14 mouse cellular contexts compared by ENCODE assay signal in the genomic region with DNA sequence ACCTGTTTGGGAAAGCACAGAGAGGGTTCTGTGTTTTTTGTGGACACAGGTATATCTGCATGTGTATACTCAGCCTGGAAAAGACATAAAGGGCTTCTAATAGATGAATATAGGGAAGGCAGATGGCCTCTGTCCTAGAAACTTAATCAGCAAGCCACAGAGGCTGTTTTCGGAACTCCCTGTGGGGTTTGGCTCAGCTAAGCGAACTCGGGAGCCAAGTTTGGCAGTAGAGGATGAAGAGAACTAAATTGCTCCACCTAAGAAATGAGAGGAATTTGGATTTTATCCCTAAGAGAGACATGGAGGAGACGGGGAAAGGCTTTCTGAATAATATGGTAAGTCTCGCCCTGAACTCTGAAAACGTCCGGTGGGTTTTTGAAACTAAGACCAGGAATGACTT. TPM values are rescaled to one million over a fixed set of nuclear protein-coding genes. Genes with fewer than 3 reads are reported as not detected.
A peak's percentile ranks its signal among the peaks of the same experiment; 100 is the strongest.
DNase-seq lines count a peak whose midpoint lies in the region; ATAC-seq and TF ChIP-seq lines count a peak whose summit lies in the region.
"Had no signal": no experiment of that assay in that cellular context is flagged by ENCODE, and none has a peak within 500 bp of the region (broad histone marks: within the 10 kb centered on the region; RNA-seq: fewer than 3 reads in every experiment).

No protein-coding gene starts in this region.

- H3K4me1 ChIP-seq in hindbrain, postnatal 0 days (ENCODE audit: insufficient read depth, low read length), result 0 out of 2 replicates have a peak, but pooled peaks cover 5% of the 10 kb centered on the region
- peaks cover 20% of the 10 kb centered on the region for H3K4me1 ChIP-seq in hindbrain, embryonic 10.5 days (replicated peaks)
- H3K4me1 ChIP-seq: liver, embryonic 13.5 days had no signal

- no peak for TF ChIP-seq CTCF in hindbrain, postnatal 0 days (IDR thresholded peaks at IDR 0.05; ENCODE audit: low read depth)
- TF ChIP-seq CTCF in brain, embryonic 14.5 days (IDR thresholded peaks at IDR 0.05; ENCODE audit: borderline replicate concordance, extremely low read depth, insufficient read depth, insufficient read length), result no peak

- DNase-seq in hindbrain, postnatal 0 days (ENCODE audit: low spot score), result peak; percentile 47
- no peak for DNase-seq in hindbrain, embryonic 10.5 days (ENCODE audit: low spot score)
- DNase-seq in brain, embryonic 14.5 days (ENCODE audit: low read depth), result peak; percentile 33
- DNase-seq in cerebellum, postnatal 25 days, result peak; percentile 85 to 86
- peak; percentile 30 for DNase-seq in heart, postnatal 4 days
- DNase-seq in spleen, postnatal 36 days (ENCODE audit: low spot score in 2 of 2), result no peak
- DNase-seq in ovary, adult 18-20 months (ENCODE audit: low spot score), result no peak
- DNase-seq: adrenal gland, adult 8-10 months; kidney, postnatal 36 days; liver, embryonic 13.5 days had no signal

- no peak overlapping the region for H3K27ac ChIP-seq in hindbrain, postnatal 0 days
- H3K27ac ChIP-seq in hindbrain, embryonic 10.5 days, result no peak overlapping the region
- H3K27ac ChIP-seq: hindbrain, embryonic 15.5 days; liver, embryonic 13.5 days had no signal

- H3K4me3 ChIP-seq in hindbrain, postnatal 0 days (ENCODE audit: low read length), result no peak overlapping the region
- H3K4me3 ChIP-seq in hindbrain, embryonic 10.5 days, result no peak overlapping the region
- H3K4me3 ChIP-seq: erythroblast, embryonic 14.5 days; hindbrain, embryonic 15.5 days; liver, embryonic 13.5 days had no signal

- no peaks in the 10 kb centered on the region for H3K9me3 ChIP-seq in hindbrain, postnatal 0 days (ENCODE audit: low read length)
- H3K9me3 ChIP-seq in hindbrain, embryonic 10.5 days, result no peaks in the 10 kb centered on the region
- H3K9me3 ChIP-seq: hindbrain, embryonic 15.5 days; liver, embryonic 13.5 days had no signal

- ATAC-seq in hindbrain, postnatal 0 days, result no peak
- ATAC-seq in activated CD4-positive, CD25-positive, alpha-beta regulatory T cell, adult 4 months, result no peak

- H3K9ac ChIP-seq in hindbrain, postnatal 0 days (replicated peaks; ENCODE audit: low read length), result no peak overlapping the region
- H3K9ac ChIP-seq: hindbrain, embryonic 15.5 days; liver, embryonic 13.5 days had no signal

- H3K36me3 ChIP-seq in hindbrain, postnatal 0 days (ENCODE audit: insufficient read depth, low read length), result no peaks in the 10 kb centered on the region
- H3K36me3 ChIP-seq in hindbrain, embryonic 10.5 days, result no peaks in the 10 kb centered on the region
- H3K36me3 ChIP-seq: hindbrain, embryonic 15.5 days; liver, embryonic 13.5 days had no signal

- WGBS in hindbrain, postnatal 0 days, result 56% methylated on average over 7 of the region's 7 CpGs
- WGBS in hindbrain, embryonic 10.5 days, result 89% methylated on average over 7 of the region's 7 CpGs

- H3K27me3 ChIP-seq in hindbrain, postnatal 0 days (ENCODE audit: insufficient read depth, low read length), result no peaks in the 10 kb centered on the region
- H3K27me3 ChIP-seq in hindbrain, embryonic 10.5 days (ENCODE audit: insufficient read depth, poor library complexity, severe bottlenecking), result no peaks in the 10 kb centered on the region
- H3K27me3 ChIP-seq: hindbrain, embryonic 15.5 days had no signal

- TF ChIP-seq POLR2A in brain, embryonic 14.5 days (IDR thresholded peaks at IDR 0.05; ENCODE audit: borderline replicate concordance, extremely low read depth, insufficient read depth, insufficient read length, poor library complexity, severe bottlenecking), result no peak

- H3K4me2 ChIP-seq in hindbrain, postnatal 0 days (ENCODE audit: low read depth, low read length), result no peak overlapping the region
- H3K4me2 ChIP-seq: hindbrain, embryonic 15.5 days; liver, embryonic 13.5 days had no signal

RNA-seq across cellular contexts. Expression of gene Prelp, which starts 56.0 kb away (rescaled TPM):
- 6.1 and 9.1 TPM in 2 replicates for total RNA-seq in hindbrain, postnatal 0 days (2014; rRNA removed)
- 7.1 and 8.0 TPM in 2 replicates for polyA plus RNA-seq in hindbrain, postnatal 0 days (2015; fragmentation: Nextera tagmentation; extraction: Ambion mirVana)
- polyA plus RNA-seq in hindbrain, embryonic 10.5 days (2016; fragmentation: Nextera tagmentation; extraction: Ambion mirVana), result 0.71 and 1.7 TPM in 2 replicates
- 3.1 and 8.2 TPM in 2 replicates for polyA plus RNA-seq in brain, embryonic 14.5 days (2012; rRNA removed)
- total RNA-seq in heart, postnatal 4 days (2021), result 10 to 100 TPM; 14.5 to 15.0 TPM
- polyA plus RNA-seq in activated CD4-positive, CD25-positive, alpha-beta regulatory T cell, adult 4 months (2017; shearing (Covaris generic)), result not detected
- total RNA-seq: monocyte, adult 5-6 weeks had no signal
- polyA plus RNA-seq: erythroblast, embryonic 14.5 days had no signal

RNA-seq across cellular contexts. Expression of gene Fmod, which starts 59.8 kb away (rescaled TPM):
- total RNA-seq in hindbrain, postnatal 0 days (2014; rRNA removed), result 10.6 and 16.3 TPM in 2 replicates
- 17.0 and 21.8 TPM in 2 replicates for polyA plus RNA-seq in hindbrain, postnatal 0 days (2015; fragmentation: Nextera tagmentation; extraction: Ambion mirVana)
- 3.6 and 9.8 TPM in 2 replicates for polyA plus RNA-seq in hindbrain, embryonic 10.5 days (2016; fragmentation: Nextera tagmentation; extraction: Ambion mirVana)
- polyA plus RNA-seq in brain, embryonic 14.5 days (2012; rRNA removed), result 2.8 and 7.4 TPM in 2 replicates
- 10 to 100 TPM; 18.7 to 21.9 TPM for total RNA-seq in heart, postnatal 4 days (2021)
- polyA plus RNA-seq in activated CD4-positive, CD25-positive, alpha-beta regulatory T cell, adult 4 months (2017; shearing (Covaris generic)), result not detected
- total RNA-seq: monocyte, adult 5-6 weeks had no signal
- polyA plus RNA-seq: erythroblast, embryonic 14.5 days had no signal

Comparison
In these comparisons a context has a peak if more than half of its experiments do, and no peak if none do; other contexts are left out.
1. DNase-seq: peak in hindbrain, postnatal 0 days (single experiment), brain, embryonic 14.5 days (single experiment), cerebellum, postnatal 25 days (2 of 2) and heart, postnatal 4 days (single experiment); none in hindbrain, embryonic 10.5 days (single experiment), spleen, postnatal 36 days (0 of 2) and ovary, adult 18-20 months (single experiment).